Mouse (Mus musculus) hindbrain, embryonic 15.5 days (tissue): ENCODE results near the gene Qrfp. TPM values are rescaled to one million over a fixed set of nuclear protein-coding genes. Genes with fewer than 3 reads are reported as not detected.

ENCODE experiments used
- ATAC-seq: fragments of 200-750 bp; cut with Nextera tagmentation; 2 replicates; pipeline ENCODE4 v1.8.0; 2017; ENCODE audit warnings: low read depth, moderate number of reproducible peaks, moderate TSS enrichment; ENCODE audit not compliant: low FRiP score
- H3K27ac ChIP-seq: fragments of 300-500 bp; sonication (generic); replicated peaks from 2 replicates; pipeline ENCODE4 v1.5.1; 2015; ENCODE audit warnings: mild to moderate bottlenecking, inconsistent platforms
- H3K27me3 ChIP-seq: fragments of 300-500 bp; sonication (generic); 2 replicates; pipeline ENCODE4 v1.6.1; 2015; ENCODE audit warnings: control low read depth, inconsistent platforms
- H3K36me3 ChIP-seq: fragments of 300-500 bp; sonication (generic); 2 replicates; pipeline ENCODE4 v1.6.1; 2015; ENCODE audit warnings: control low read depth, inconsistent platforms
- H3K4me1 ChIP-seq: fragments of 300-500 bp; sonication (generic); replicated peaks from 2 replicates; pipeline ENCODE4 v1.6.1; 2015; ENCODE audit warnings: control low read depth, inconsistent platforms
- H3K4me2 ChIP-seq: fragments of 300-500 bp; sonication (generic); 2 replicates; pipeline ENCODE4 v1.6.1; 2015; ENCODE audit warnings: moderate library complexity, mild to moderate bottlenecking, inconsistent platforms
- H3K4me3 ChIP-seq: fragments of 300-500 bp; sonication (generic); 2 replicates; pipeline ENCODE4 v1.5.1; 2015; ENCODE audit warnings: mild to moderate bottlenecking, inconsistent platforms
- H3K9ac ChIP-seq: fragments of 300-500 bp; sonication (generic); 2 replicates; pipeline ENCODE4 v1.6.1; 2015; ENCODE audit warnings: inconsistent platforms
- H3K9me3 ChIP-seq: fragments of 300-500 bp; sonication (generic); 2 replicates; pipeline ENCODE4 v1.6.1; 2016; ENCODE audit warnings: control low read depth, inconsistent platforms
- WGBS: fragments of 180-500 bp; shearing (Covaris S2); methylation state at CpG from one replicate; pipeline ENCODE4 v1.1.7; 2015; 5-methylcytosine and 5-hydroxymethylcytosine counted together
- polyA plus RNA-seq: library from polyadenylated mRNA; unstranded; fragments of >200 nt; fragmentation: Nextera tagmentation; extraction: Ambion mirVana; gene quantifications from 2 replicates; pipeline ENCODE4 v1.2.1, GENCODE M21; 2015

Gene Qrfp
- polyA plus RNA-seq, 1 experiment from 2014 or later: not detected

DNA sequence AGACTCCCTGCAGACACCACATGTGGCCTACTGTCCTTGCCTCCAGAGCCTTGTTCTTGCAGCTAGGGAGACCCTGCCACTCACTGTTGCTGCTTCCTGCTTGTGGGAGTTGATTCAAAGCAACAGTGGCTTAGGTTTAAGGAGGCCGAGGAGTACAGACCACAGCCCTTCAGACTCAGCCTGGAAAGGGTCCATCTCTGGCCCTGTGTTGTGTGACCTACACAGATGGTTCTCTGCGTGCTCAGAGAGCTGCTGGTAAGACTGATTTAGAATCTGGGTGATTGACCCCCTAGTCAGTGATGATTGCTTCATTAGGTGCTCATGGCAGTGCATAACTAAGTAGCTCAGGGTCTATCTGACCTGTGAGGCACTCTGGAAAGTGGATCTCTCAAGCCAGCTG, 21.2 kb downstream of the Qrfp start:
- Histone ChIP-seq H3K9ac (no peak overlapping the region), H3K27ac (no peak overlapping the region), H3K4me1 (0 out of 2 replicates have a peak, but pooled peaks cover 7% of the 10 kb centered on the region), H3K27me3 (no peaks in the 10 kb centered on the region), H3K4me3 (no peak overlapping the region), H3K9me3 (no peaks in the 10 kb centered on the region), H3K36me3 (peaks cover 13% of the 10 kb centered on the region), H3K4me2 (no peak overlapping the region)
- no peak for ATAC-seq
- 77% methylated on average over 2 of the region's 2 CpGs for WGBS

GRCm38 (mm10) chr2:31788227-31788626, 22.2 kb downstream of the Qrfp start:
- Histone ChIP-seq H3K4me1 (0 out of 2 replicates have a peak, but pooled peaks cover 7% of the 10 kb centered on the region), H3K4me2 (no peak overlapping the region), H3K27me3 (no peaks in the 10 kb centered on the region), H3K36me3 (peaks cover 13% of the 10 kb centered on the region), H3K27ac (no peak overlapping the region), H3K4me3 (no peak overlapping the region), H3K9me3 (no peaks in the 10 kb centered on the region), H3K9ac (no peak overlapping the region)
- 70% methylated on average over 3 of the region's 3 CpGs for WGBS
- ATAC-seq: no peak

GRCm38 (mm10) chr2:31787029-31787428, 23.4 kb downstream of the Qrfp start:
- Histone ChIP-seq H3K4me3 (no peak overlapping the region), H3K36me3 (peaks cover 8% of the 10 kb centered on the region), H3K4me1 (0 out of 2 replicates have a peak, but pooled peaks cover 7% of the 10 kb centered on the region), H3K9me3 (no peaks in the 10 kb centered on the region), H3K4me2 (no peak overlapping the region), H3K27ac (no peak overlapping the region), H3K9ac (no peak overlapping the region), H3K27me3 (no peaks in the 10 kb centered on the region)
- ATAC-seq: 0 out of 2 replicates have a peak, but pooled peaks have one; percentile 24
- WGBS: 15% methylated on average over 7 of the region's 7 CpGs

GRCm38 (mm10) chr2:31785074-31785473, 25.3 kb downstream of the Qrfp start:
- no peak overlapping the region for H3K4me3 ChIP-seq
- peaks cover 4% of the 10 kb centered on the region for H3K36me3 ChIP-seq
- no peak overlapping the region for H3K9ac ChIP-seq
- no peaks in the 10 kb centered on the region for H3K9me3 ChIP-seq
- H3K27ac ChIP-seq: no peak overlapping the region
- no peak overlapping the region for H3K4me2 ChIP-seq
- peak; percentile 65 for ATAC-seq
- H3K4me1 ChIP-seq: 0 out of 2 replicates have a peak, but pooled peaks cover 7% of the 10 kb centered on the region
- H3K27me3 ChIP-seq: no peaks in the 10 kb centered on the region
- 44% methylated on average over 9 of the region's 9 CpGs for WGBS

GRCm38 (mm10) chr2:31782958-31783602, 27.3 kb downstream of the Qrfp start:
- no peak overlapping the region for H3K4me2 ChIP-seq
- 0 out of 2 replicates have a peak, but pooled peaks cover 7% of the 10 kb centered on the region for H3K4me1 ChIP-seq
- no peak overlapping the region for H3K9ac ChIP-seq
- H3K9me3 ChIP-seq: no peaks in the 10 kb centered on the region
- 76% methylated on average over 8 of the region's 8 CpGs for WGBS
- no peak overlapping the region for H3K4me3 ChIP-seq
- no peak for ATAC-seq
- H3K27me3 ChIP-seq: no peaks in the 10 kb centered on the region
- peaks cover 3% of the 10 kb centered on the region; the same call in 1 of the 2 replicates for H3K36me3 ChIP-seq
- H3K27ac ChIP-seq: no peak overlapping the region

DNA sequence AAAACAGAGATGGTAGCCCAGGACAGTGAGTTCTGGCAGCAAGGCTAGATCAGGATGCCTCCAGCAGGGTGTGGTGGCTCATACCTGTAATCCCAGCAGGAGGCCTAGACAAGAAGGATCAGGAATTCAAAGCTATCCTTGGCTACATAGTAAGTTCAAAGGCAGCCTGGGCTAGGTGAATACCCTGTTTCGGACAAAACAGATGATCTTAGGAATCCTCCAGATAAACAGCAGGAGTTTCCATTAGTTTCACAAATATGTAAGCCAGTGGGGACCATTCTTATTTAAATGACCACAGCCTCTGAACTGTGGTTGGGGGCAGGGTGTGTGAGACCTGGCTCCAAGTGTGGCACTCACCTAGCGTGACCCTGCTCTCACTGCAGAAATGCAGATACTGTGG, 31.1 kb downstream of the Qrfp start:
- peaks cover 3% of the 10 kb centered on the region; the same call in 1 of the 2 replicates for H3K36me3 ChIP-seq
- H3K9me3 ChIP-seq: no peaks in the 10 kb centered on the region
- H3K9ac ChIP-seq: no peak overlapping the region
- ATAC-seq: no peak
- H3K4me3 ChIP-seq: no peak overlapping the region
- no peaks in the 10 kb centered on the region for H3K4me1 ChIP-seq
- 81% methylated on average over 2 of the region's 2 CpGs for WGBS
- H3K27ac ChIP-seq: no peak overlapping the region
- H3K4me2 ChIP-seq: no peak overlapping the region
- H3K27me3 ChIP-seq: no peaks in the 10 kb centered on the region

GRCm38 (mm10) chr2:31776479-31776878, 33.9 kb downstream of the Qrfp start:
- no peaks in the 10 kb centered on the region for H3K9me3 ChIP-seq
- WGBS: 96% methylated on average over 3 of the region's 3 CpGs
- H3K27me3 ChIP-seq: no peaks in the 10 kb centered on the region
- peaks cover 3% of the 10 kb centered on the region; the same call in 1 of the 2 replicates for H3K36me3 ChIP-seq
- H3K4me3 ChIP-seq: no peak overlapping the region
- no peak for ATAC-seq
- H3K4me1 ChIP-seq: no peaks in the 10 kb centered on the region; the same call in 1 of the 2 replicates
- no peak overlapping the region for H3K4me2 ChIP-seq
- no peak overlapping the region for H3K27ac ChIP-seq
- H3K9ac ChIP-seq: no peak overlapping the region

GRCm38 (mm10) chr2:31770781-31771441, 39.5 kb downstream of the Qrfp start:
- Histone ChIP-seq H3K4me3 (no peak overlapping the region), H3K36me3 (no peaks in the 10 kb centered on the region), H3K27ac (0 out of 2 replicates have a peak overlapping the region, but pooled peaks have one; percentile 43), H3K9me3 (no peaks in the 10 kb centered on the region), H3K4me1 (peaks cover 23% of the 10 kb centered on the region), H3K9ac (no peak overlapping the region), H3K4me2 (no peak overlapping the region), H3K27me3 (no peaks in the 10 kb centered on the region)
- no peak for ATAC-seq
- WGBS: 52% methylated on average over 7 of the region's 7 CpGs

DNA sequence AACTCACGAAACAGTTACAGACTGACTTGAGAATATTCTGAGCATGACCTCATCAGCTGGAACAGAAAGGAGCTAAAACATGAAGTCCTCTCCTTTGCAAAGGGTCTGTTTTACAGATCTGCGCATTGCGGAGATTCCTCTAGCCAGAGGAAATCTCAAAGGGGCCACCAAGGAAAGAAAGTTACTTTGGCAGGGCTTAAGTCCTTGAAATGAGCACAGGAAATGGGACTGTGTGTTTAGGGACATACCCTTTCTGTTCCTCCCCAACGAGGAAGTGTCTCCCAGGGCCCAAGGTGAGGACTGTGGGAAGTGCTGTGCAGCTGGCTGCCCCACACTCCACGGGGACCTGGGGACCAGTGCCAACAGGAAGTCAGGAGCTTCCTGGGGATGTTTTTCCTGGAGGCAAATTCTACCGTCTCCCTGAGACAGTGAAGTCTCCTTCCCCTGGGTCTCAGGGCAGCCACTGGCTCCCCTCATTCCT, 40.7 kb downstream of the Qrfp start:
- Histone ChIP-seq H3K27me3 (no peaks in the 10 kb centered on the region), H3K9me3 (no peaks in the 10 kb centered on the region), H3K9ac (no peak overlapping the region), H3K4me1 (peaks cover 25% of the 10 kb centered on the region), H3K27ac (peak overlapping the region; percentile 31; the same call in 1 of the 2 replicates), H3K4me2 (no peak overlapping the region), H3K4me3 (no peak overlapping the region), H3K36me3 (no peaks in the 10 kb centered on the region)
- ATAC-seq: no peak
- 47% methylated on average over 6 of the region's 6 CpGs for WGBS

GRCm38 (mm10) chr2:31769115-31769514, 41.3 kb downstream of the Qrfp start:
- Histone ChIP-seq H3K4me3 (no peak overlapping the region), H3K9me3 (no peaks in the 10 kb centered on the region), H3K4me2 (no peak overlapping the region), H3K27ac (peak overlapping the region; percentile 31; the same call in 1 of the 2 replicates), H3K36me3 (no peaks in the 10 kb centered on the region), H3K4me1 (peaks cover 26% of the 10 kb centered on the region), H3K27me3 (no peaks in the 10 kb centered on the region), H3K9ac (no peak overlapping the region)
- 43% methylated on average over 4 of the region's 4 CpGs for WGBS
- ATAC-seq: no peak

- Histone ChIP-seq H3K9ac (no peak overlapping the region), H3K36me3 (no peaks in the 10 kb centered on the region), H3K27me3 (no peaks in the 10 kb centered on the region), H3K9me3 (no peaks in the 10 kb centered on the region), H3K27ac (no peak overlapping the region), H3K4me1 (peaks cover 38% of the 10 kb centered on the region), H3K4me3 (no peak overlapping the region), H3K4me2 (no peak overlapping the region)
- ATAC-seq: no peak
- 86% methylated on average over 4 of the region's 4 CpGs for whole genome bisulfite sequencing
Observed at GRCm38 (mm10) chr2:31767815-31768214, 42.6 kb downstream of the Qrfp start.

GRCm38 (mm10) chr2:31767104-31767503, 43.3 kb downstream of the Qrfp start:
- no peaks in the 10 kb centered on the region for H3K36me3 ChIP-seq
- no peak overlapping the region for H3K4me3 ChIP-seq
- H3K4me2 ChIP-seq: no peak overlapping the region
- no peak overlapping the region for H3K27ac ChIP-seq
- peak; percentile 64; the same call in 1 of the 2 replicates for ATAC-seq
- no peaks in the 10 kb centered on the region for H3K9me3 ChIP-seq
- 95% methylated on average over 6 of the region's 6 CpGs for WGBS
- no peaks in the 10 kb centered on the region for H3K27me3 ChIP-seq
- peaks cover 44% of the 10 kb centered on the region for H3K4me1 ChIP-seq
- H3K9ac ChIP-seq: no peak overlapping the region
